Mouse (Mus musculus) mature B cell (primary cell): ENCODE measurements around the gene Ahnak.
"Not testable (repeated sequence)": the region's sequence is repeated elsewhere in the genome, so short reads cannot be mapped to it uniquely, and the experiment has no call there.

ENCODE experiments used
- in situ Hi-C: fragments of 300-500 bp; cut with MboI; formaldehyde crosslinking; loops from 2 replicates; pipeline ENCODE4 v1.14.3; 2019

Gene Ahnak

DNA sequence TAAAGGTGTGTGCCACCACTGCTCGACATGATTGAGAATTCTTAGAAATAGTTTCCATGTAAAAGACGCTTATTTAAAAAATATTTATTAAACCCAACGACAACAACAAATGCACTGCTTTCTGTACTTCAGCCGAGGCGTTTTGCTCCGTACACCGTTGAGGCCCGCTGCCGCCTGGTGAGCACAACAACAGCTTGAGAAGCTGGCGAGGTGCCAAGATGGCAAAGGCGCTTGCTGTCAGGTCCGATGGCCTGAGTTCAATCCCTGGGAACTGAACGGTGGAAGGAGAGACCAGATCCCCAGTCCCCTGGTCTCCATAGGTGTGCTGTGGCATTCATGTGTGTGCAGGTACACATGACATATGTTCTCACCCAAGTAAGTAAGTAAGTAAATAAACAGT lies 108.4 kb downstream of the Ahnak start:
- in situ Hi-C loops, result no loop called here

DNA sequence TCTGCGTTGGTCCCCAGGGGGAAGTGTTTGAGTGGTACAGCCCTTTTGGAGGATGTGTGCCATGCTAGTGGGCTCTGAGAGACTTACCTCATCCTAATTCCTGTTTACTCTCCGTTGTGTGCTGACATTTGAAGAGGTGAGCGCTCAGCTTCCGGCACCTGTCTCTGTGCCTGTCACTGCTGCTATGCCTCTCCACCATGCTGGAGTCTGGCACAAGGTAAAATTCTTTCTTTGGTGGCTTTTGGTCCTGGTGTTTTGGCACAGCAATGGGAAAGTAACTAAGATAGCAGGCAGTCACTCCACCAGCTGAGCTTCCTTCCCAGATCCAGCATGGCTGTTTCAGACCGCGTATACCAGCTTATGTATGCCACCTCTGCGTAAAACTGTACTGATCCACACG lies 110.7 kb downstream of the Ahnak start:
- in situ Hi-C loops, result no loop called here

DNA sequence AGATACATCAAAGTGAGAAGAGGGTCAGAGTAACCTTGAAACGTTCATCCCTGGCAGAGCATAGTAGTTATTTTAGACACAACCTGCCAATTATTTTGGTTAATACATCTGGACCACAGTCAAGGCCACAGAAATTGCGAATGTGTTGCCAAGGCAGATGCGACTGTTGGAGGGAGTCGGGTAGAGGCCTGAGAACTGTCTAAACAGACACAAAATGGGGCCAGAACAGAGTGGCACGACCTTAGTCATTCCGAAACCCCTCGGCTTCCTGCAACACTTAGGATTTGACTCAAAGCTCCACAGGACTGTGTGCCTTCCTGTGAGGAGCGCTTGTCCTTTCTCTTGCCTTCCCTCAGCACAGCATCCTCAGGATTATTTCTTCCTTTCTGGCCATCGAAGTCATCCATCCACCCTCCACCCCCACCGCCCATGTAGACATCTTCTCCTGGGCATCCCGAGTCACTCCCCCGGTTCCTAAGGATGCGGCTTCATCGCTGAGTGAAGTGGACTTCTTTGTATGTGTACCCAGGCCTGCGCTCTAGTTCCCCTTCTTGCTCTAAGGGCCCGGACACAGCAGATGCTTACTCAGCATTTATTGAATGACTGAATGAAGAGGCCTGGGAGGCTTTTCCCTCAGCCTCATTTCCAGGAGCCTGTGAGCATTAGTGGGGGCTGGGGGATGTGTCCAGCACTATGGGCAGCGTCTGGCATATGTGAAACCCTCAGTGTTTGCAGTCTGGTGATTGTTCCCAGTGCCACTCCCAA lies 111.4 kb downstream of the Ahnak start:
- in situ Hi-C loops, result no loop called here

DNA sequence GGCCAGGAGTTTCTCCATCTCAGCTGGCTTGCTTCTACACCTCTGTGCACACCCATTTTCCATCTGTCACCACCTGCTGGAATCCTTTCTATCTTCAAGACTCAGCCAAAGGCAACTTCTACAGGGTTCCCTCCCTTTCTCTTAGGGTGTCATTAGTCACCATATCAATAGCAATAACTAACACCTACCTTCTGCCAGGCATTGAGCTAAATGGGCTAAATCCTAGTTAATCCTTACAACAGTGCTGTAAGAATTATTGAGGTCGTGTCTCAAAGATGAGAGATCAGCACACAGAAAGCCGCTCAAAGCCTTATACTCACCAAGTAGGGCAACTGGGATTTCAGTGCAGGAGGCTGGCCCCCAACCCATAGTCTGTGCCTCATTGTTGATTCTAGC lies 112.0 kb downstream of the Ahnak start:
- in situ Hi-C loops, result no loop called here

DNA sequence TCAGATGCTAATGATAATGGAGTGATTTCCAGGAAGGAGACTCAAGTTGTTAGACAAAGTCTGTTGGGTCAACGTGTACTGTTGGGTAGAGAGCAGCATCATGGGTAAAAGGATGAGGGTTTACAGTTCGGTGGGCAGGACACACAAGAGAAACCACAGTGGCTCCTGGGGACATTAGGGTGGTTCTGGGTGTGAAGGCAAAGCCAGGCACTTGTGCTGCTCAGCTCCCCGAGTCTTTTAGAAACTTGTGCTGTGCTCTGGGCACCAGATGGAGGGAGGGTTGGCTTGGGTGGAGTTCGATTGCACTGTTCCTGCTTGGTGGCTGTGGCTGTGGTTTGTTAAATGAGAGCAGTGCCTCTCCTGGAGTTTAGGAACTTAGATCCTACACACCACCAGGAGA lies 114.9 kb downstream of the Ahnak start:
- in situ Hi-C loops, result no loop called here

DNA sequence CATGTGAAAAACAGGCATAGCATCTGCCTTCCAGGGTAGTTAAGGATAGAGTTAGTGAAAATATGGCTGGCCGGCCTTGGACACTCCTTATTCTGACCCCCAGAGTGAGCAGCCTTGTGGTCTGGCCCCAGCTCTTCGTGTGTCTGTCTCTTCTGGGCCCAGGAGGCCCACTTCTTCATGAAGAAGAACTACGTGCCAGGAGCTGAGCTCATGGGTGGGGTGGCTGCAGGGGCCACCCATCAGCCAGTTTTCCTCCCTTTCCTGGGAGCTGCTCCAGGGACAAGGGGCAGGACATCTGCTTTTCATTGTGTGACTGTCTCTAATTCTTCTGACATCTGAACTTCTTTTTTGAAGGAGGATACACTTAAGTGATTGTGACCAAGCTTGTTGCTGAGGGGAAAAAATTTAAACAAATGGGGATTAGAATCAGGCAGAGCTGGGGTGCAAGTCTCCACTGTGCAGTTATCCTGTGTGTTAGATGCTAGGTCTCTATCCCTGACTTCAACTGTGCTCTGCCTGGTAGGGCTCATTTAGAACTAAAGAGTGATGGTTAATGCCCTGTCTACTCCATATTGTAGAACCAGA lies 116.1 kb downstream of the Ahnak start:
- in situ Hi-C loops, result no loop called here

DNA sequence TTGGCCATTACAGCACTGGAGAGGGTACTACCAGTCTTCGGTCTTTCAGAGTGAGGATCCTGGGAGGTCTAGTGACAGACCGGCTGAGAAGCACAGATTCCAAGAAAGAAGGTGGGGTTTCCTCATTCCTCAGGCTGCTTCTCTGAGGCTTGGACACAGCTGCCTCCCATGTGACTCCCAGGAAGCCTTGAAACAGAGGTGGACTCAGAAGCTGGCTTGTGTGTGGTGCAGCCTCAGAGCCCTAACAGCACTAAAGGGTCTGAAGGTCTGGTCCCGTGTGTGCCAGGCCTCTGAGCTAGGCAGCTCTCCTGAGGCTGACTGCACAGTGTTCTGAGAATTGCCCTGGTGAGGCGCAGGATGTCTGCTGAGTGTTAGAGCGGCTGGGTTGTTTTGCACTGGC lies 117.0 kb downstream of the Ahnak start:
- in situ Hi-C loops, result no loop called here

DNA sequence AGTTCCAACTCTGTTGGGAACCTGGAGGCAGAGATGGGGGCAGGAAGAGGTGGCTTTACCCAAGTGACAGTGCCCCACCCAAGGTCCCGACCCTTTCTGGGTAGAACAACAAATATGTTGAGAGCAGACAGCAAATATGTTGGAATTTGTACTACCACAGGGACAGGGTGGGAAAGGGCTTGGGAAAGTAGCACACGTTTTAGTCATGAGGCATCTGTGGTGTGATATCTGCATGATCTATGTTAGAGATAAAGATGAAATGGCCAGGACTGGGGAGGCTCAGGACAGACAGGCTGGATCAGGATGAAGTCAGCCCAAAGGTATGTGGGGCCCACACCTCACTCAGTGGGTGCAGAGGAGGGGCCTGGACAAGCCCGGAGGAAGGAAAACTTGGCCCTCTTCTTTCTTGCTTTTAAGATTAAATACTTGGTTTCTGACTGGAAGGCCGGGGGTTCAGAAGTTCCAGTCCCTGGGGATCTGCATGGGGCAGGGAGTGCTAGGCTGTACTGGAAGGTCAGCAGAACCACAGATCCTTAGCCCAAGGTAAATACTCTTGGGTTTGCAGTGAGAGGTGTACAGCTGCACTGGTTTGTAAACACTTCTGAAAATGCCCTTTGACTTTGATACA lies 117.8 kb downstream of the Ahnak start:
- in situ Hi-C loops, result no loop called here

DNA sequence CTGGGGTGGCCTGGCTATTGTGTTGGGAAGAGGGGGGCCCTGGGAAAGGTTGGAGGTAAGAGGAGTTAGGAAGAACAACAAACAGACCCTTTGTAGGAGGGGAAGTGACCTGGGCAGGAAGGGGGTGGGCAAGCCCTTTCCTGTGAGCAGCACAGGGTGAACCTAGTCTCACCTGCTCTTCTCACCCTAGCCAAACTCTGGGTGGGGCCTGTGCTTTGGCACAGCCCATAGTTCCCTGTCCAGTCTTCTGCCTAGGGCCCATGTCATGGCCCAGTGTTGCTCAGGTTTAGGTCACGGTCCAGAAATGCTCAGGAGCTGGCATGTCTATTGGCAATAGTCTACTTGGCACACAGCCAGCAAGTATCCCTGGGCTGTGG lies 118.3 kb downstream of the Ahnak start:
- in situ Hi-C loops, result no loop called here

DNA sequence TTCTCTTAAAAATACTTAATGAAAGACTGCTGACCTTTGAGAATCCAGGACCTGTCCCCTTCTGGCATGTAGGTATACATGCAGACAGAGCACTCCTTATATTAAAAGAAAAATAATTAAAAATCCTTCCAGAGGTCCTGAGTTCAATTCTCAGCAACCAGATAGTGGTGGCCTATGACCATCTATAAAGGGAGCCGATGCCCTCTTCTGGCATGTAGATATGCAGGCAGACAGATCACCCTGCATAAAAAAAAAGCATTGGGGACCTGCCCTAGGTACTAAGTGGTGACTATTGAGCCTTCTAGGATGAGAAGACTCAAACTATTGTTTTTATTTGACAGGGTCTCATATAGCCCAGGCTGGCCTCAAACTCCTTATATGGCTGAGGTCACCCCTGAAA lies 119.5 kb downstream of the Ahnak start:
- in situ Hi-C loops, result no loop called here

DNA sequence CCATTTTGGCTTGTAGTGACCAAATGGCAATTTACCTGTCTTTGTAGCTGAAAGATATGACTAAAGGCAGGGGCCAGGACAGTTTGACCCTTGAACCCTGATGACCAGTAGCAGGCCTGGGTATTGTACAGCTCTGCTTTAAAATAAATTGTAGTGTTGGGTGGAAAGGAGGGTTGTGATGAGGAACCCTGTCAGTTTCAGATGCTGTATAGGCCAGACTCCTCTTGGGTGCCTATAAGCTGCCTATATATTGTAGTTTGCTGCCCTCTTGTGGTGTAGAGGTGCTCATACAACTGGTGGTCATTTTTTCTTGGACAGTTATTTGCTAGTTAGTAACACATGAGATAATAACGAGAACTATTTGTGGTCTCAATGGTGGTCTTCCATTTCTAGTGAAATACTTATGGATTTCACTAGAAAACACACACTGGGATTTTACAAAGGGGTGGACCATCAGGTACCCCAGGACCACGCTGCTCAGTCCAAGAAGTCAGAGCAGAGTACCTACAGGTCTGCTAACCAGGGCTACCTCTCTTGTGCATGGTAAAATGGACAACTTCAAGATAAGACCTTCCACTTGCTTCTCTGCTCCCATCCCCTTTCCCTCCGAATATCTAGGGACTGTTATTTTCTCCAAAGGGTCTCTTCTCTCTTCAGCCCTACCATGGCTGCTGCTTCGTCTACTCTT lies 121.2 kb downstream of the Ahnak start:
- in situ Hi-C loops, result loop anchor here (5.0 kb wide), 1 partner anchor 258 kb away; the partner anchor contains the start of gene Lrrn4cl

DNA sequence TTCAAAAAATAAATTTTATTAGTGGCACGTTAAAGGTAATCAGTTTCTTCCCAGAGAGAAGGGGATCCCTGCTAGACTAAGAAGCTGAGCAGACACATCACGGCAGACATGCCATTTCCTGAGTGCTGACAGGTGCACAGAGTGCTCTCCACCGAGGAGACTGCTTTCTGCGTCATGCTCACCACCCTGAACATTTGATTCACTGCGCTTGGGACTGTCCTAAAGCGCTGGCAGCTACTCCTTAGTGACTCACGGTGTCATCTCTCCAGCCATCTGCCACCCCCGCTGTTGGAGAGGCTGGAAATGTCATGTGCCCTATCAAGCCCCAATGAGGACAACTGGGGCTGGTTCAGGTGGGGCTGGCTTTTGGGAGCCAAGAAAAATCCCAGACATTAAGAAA lies 123.0 kb downstream of the Ahnak start:
- in situ Hi-C loops, result loop anchor here (5.0 kb wide), 1 partner anchor 260 kb away; the partner anchor contains the start of gene Lrrn4cl

DNA sequence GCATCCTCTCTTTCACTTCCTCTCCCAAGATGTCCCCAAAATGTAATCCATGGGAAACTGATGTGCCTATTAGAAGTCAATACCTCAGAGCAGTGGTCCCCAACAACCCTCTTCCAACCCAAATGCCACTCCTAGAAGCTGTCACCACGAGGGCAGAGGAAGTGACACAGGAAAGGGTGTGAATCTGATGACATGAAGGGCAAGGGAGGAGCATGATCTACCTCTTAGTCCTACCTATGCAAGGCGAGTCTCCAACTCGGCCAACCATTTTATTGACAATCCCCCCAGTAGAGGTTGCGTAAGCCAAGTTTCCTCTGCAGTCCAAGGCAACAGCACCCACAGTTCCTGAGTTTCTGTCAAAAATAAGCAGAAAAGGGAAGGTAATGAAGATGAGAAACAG lies 127.2 kb downstream of the Ahnak start:
- in situ Hi-C loops, result no loop called here

DNA sequence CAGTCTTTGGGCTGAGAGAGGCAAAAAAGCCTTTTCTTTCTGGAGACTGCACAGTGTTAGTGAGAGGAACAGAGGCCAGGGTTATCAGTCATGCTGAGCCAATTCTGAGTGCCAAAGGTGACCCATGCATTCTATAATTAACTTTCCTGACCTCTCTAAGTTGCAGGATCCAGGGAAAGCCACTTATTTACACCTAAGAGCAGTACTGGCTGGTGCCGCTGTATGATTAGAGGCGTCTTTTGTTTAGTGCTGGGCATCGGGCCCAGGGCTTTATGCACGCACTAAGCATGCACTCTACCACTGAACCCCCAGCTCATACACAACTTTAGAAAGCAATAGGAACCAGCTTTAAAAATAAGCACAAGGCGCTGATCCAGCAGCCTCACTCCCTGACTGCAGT lies 128.2 kb downstream of the Ahnak start:
- in situ Hi-C loops, result no loop called here

DNA sequence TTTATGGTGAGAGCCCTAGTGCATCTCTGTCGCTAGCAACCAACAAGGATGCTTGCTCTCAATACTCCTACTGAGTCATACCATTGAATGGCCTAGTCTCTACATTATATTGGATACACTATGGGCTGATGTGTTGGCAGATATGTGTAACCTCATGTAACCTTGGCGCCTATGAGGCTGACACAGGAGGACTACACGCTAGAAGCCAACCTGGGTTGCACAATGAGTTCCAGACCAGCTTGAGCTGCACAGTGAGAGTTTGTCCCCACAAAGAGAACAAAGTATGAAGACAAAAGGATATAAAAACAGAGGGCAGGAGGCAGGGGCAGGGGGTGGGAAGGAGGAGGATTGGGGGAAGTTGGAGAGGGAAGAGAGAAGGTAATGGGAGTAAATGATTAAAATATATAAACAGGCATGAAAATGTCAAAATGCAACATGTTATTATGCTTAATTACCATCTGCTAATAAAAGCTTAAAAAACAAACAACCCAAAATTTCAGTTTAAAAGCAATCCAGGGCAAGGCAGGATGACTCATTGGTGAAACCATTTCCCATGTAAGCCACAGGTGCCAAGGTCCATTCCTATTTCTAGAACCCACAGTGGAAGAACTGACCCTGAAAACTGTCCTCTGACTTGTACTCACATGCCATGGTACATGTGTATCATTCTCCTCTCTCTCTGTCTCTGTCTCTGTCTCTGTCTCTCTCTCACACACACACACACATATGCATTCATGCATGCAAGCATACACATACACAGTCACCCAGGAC lies 130.8 kb downstream of the Ahnak start:
- in situ Hi-C loops, result no loop called here

DNA sequence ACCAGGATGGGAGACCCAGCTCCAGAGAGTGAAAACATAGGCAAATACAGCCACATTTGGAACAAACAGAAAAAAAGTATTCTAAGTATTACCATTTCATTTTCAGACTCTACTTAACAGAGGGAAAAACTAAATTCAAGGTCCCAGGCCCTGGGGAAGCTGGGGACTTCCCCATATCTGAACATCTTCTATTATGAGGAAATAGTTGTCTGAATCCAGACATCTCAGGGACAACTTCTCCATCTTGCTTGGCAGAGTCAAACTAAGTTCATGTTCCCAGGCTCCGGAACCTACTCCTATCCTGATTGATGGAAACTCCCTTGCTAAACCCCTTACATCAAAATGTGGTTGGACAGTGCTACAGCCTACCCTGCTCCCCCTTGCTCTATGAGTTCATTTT lies 133.3 kb downstream of the Ahnak start:
- in situ Hi-C loops, result no loop called here

DNA sequence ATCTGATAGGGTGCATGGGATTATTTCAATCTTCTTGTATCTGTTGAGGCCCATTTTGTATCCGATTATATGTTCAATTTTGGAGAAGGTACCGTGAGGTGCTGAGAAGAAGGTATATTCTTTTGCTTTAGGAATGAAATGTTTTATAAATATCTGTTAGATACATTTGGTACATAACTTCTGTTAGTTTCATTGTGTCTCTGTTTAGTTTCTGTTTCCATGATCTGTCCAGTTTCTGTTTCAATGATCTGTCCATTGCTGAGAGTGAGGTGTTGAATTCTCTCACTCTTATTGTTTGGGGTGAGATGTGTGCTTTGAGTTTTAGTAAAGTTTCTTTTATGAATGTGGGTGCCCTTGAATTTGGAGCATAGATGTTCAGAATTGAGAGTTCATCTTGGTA lies 134.9 kb downstream of the Ahnak start:
- in situ Hi-C loops, result not testable (repeated sequence)
